Mouse (Mus musculus): ENCODE data around the gene Vmn1r42.

DNA sequence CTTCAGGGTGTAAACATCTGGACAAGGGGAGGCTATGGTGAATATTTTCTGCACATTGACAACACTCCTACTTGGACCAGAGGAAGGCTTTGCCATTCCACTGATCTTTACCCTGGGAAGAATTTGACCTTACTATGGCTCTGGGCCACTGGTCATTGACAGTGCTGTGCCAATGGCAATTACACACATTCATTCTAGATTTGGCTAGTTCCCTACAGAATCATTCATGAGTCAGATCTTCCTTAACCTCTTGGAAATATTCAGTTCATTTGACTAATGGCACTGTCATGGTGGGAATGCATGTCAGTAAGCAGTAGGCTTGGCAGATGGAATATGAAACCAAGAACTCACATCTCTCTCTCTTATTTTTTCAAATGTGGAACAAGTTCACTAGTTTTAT lies 4.7 kb upstream of the Vmn1r42 start:
- TF ChIP-seq POLR2A (IDR thresholded peaks at IDR 0.05; ENCODE audit: borderline replicate concordance, low read depth, low read length) (no peak), CTCF (IDR thresholded peaks at IDR 0.05; ENCODE audit: low read depth, low read length) (no peak)

Data from bone marrow macrophage, adult 2 months (primary cell).